Mouse (Mus musculus): ENCODE results near the gene Zfp688. TPM values are rescaled to one million over a fixed set of nuclear protein-coding genes. Genes with fewer than 3 reads are reported as not detected.
"Not testable (repeated sequence)": the region's sequence is repeated elsewhere in the genome, so short reads cannot be mapped to it uniquely, and the experiment has no call there.

The Zfp688 gene
- total RNA-seq, 2 experiments from 2014 or later = 10.6 to 10.7 TPM

DNA sequence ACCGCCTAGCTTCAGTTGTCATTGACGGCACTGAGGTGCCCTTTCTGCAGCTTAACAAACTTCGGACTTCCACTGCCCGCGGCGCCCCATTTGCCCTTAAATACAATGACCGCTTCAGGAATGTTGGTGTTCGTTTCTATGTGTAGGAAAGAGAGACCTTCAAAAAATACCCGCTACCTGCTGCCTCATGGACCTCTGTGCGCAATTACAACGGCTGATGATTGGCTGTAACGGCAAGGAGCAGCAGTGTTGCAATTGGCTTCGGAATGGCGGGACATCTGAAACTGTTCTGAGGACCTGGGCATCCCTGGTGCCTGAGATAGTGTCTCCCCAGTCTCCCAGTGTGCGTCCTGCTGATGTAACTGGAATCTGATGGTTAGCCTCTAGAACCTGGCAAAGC lies 379 bp upstream of the Zfp688 start:
- DNase-seq (ENCODE audit: low spot score in 2 of 2) = peak; percentile 28 to 42

DNA sequence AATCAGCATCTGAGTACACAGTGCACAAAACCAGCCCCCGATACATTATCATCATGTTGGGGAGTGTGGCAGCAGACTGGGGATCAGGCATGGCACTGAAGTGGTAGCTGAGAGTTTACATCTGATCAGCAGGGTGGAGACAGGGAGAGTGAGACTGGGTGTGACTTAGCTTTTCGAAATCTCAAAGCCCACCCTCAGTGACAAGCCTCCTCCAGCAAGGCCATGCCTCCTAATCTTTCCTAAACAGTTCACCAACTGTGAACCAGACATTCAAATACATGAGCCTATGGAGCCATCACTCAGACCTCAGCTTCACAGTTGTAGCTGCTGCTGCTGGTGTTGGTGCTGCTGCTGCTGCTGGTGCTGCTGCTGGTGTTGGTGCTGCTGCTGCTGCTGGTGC lies 10.4 kb downstream of the Zfp688 start:
- DNase-seq (ENCODE audit: low spot score in 2 of 2) = no peak

DNA sequence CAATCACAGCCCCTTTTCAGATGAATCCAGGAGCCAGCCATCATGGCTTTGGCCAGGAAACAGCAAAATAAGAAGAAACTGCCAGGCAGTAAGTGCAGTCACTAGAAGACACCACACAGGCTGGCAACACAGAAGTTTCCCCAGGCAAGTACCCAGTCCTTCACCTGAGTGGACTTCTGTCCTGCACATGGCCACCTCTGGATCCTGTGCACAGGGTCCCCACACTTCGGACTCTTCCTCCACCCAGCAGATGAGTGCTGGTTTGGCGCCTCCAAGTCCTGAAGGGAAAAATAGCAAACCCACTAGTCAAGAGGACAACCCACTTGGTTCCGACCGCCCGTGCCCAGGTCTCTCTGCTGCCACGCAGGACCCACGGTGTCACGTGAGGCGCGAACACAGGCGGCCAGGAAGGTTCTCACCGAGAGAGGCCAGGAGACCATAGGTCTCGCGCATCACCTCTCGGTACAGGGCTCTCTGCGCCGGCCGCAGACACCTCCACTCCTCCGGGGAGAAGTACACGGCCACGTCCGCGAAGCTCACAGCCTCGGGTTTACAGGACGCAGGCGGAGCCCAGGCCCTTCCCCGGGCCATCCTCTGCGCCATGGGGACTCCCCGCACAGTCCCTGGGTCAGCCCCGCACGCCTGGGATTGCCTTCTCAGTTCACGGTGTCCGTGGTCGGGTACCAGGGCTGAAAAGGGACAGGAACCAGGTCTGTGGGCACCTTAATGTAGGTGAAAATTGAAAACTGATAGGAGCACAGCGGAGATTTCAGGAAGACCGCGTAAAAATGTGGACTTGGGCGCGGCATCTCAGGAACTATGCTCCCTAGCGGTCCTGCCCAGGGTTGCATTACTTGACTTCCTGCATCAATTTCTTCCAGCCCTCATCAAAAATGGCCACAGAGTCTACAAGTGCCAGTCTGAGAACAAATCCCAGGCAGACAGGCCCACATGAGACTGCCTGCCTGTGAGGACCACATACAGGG lies 15.6 kb downstream of the Zfp688 start, which contains the start of gene Zfp764:
Gene Zfp764 (minus strand): TSS at position 821 of the 986 bp plus-strand sequence.
- DNase-seq (ENCODE audit: low spot score in 2 of 2) = peak; percentile 82 to 90

DNA sequence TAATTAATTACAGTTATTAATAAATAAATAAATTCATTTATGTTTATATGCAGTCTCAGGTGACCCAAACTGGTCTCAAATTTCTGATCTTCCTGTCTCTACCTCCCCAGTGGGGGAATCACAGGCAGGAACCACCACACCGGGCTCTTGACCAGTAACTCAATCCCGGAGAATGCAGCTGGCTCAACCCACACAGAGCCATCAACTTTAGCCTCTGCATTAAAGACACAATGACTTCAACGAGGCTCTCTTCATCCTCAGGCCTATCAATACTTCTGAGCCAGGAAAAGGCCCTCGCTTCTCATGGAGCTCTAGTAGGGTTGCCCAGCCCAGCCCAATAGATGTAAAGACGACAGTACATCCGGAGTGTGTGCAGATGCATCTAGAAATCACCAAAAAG lies 17.8 kb downstream of the Zfp688 start:
- DNase-seq (ENCODE audit: low spot score in 2 of 2) = not testable (repeated sequence)

DNA sequence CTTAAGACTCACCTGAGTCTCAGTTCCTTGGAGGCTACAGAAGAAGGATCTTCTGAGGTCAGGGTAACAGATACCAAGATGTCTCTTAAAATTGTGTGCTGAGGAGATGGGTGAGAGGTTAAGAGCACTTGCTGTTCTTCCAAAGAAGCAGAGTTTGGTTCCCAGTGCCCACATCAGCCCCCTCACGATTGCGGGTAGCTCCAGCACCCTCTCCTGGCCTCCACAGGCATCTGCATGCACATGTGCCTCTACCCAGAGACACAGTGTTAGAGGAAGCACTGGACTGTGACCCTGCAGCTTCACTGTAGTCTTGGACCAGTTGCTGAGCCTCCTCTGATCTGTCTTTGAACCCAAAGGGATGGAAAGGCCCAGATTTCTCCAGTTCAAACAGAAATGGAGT lies 18.9 kb downstream of the Zfp688 start:
- no peak for DNase-seq (ENCODE audit: low spot score in 2 of 2)

DNA sequence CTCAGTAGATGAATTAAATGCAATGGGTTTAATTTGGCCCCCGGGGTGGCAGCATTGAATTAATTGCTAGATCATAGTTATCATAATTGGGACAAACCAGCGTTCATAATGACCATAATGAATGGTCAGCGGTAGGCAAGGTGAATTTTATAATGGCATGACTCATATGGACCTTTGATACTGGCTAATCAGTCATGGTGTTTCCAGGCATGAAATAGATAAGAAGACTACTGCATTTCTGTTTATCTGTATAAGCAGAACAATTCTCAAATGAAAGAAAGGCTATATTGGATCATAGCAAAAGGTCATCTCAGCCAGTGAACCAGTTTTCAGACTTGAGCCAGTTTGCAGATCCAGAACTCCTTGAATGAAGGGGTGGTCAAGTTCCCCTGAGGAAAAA lies 21.5 kb downstream of the Zfp688 start:
- DNase-seq (ENCODE audit: low spot score in 2 of 2) = no peak

DNA sequence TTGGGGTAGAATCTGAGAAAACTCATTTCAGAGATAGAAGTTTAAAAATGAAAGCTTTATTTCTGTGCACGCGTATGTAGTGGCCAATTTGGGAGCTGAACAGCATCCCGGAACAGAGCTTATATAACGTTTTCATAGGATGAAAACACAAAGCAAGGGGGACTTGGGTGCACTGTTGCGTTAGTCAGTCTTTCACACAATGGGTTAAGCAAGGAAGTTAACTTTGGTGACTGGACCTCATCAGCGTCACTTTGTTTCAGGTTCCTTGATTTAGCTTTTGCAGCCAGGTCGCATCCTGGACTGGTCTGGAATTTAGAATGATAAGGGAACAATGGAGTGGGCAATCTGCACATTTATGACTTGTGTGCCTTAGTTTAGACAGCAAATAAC lies 27.9 kb downstream of the Zfp688 start:
- DNase-seq (ENCODE audit: low spot score in 2 of 2) = no peak

DNA sequence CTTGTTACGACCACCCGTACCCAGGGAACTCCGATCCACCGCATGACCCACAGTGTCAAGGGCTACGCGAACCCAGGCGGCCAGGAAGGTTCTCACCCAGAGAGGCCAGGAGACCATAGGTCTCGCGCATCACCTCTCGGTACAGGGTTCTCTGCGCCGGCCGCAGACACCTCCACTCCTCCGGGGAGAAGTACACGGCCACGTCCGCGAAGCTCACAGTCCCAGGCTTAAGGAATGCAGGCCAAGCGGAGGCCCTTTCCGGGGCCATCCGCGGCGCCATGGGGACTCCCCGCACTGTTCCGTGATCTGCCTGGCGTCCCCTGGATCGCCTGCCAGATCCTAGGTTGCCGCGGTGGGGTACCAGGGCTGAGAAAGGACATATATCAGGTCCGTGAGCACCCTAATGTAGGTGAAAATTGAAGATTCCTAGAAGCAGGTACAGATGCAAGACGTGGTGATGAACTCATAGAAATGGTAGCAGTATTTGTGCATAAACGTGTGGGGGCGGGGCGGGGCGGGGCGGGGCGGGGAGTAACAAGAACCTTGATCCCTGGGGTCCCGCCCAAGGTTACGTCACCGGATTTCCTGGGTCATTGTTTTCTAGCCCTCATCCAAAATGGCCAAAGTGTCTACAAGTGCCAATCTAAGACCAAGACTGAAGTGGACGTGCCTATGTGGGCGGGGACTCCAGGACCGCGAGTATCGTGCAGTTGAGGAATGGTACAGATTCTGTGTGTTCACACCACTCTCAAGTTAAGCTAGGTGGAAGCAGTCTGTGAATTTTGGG lies 28.5 kb downstream of the Zfp688 start, which contains the start of gene E430018J23Rik:
Gene E430018J23Rik (minus strand): TSS at position 473 of the 787 bp plus-strand sequence.
- DNase-seq (ENCODE audit: low spot score in 2 of 2) = peak; percentile 94 to 99

DNA sequence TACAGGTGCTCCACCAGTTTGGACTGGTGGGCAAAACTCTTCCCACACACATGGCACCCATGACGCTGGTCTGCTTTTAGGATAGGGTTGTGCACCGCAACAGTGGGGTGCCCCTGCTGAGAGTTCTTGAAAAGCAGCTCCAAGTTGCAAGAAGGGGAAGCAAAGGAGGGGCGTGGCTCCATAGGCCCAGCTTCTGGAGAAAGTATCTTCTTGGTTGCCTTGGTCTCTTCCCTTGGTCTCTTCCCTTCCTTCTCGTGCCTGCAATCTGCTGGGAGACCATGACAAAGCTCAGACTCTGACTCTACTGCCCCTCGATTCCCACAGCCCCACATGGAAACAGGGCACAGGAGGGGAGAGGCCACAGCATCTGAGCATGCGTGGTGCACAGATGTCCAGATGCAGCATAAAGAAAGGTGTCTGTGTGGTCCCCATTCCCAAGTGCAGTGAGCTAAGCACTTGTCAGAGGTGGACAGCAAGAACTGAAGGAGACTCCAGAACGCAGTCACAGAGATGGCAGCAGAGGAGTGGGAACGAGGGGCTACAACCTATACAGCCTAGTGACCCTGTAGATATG lies 29.5 kb downstream of the Zfp688 start:
- no peak for DNase-seq (ENCODE audit: low spot score in 2 of 2)

DNA sequence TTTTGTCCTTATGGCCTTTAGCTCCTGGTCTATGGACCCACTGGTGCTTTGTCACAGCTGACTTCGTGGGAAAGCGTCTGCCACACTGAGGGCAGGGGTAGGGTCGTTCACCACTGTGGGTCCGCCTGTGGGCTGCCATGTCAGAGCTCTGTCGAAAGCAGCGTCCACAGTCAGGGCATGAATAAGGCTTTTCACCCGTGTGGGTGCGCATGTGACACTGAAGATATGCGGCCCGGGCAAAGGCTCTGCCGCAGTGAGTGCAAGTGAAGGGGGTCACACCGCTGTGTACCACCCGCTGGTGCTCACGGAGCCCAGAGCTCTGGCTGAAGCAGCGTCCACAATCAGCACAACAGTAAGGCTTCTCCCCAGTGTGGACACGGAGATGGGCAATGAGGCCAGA lies 30.3 kb downstream of the Zfp688 start:
- DNase-seq (ENCODE audit: low spot score in 2 of 2) = no peak

DNA sequence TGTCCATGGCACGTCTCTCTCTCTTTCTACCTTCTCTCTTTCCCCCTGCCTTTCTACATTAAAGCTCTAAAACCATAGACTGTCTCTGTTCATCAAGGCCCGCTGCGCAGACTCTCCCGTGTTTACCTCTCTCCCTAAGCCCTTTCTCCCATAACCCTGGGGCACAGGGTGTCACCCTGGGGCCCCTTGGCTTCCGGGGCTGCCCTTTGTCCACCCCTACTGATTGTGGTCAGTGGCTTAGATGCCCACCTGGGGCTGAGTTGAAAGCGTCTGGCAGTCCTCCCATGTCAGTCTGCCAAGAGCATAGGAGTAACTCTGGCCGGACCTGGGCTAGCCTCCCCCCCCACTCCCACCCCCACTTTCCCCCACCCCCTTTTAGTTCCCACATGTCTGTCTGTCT lies 31.6 kb downstream of the Zfp688 start:
- DNase-seq (ENCODE audit: low spot score in 2 of 2) = no peak

DNA sequence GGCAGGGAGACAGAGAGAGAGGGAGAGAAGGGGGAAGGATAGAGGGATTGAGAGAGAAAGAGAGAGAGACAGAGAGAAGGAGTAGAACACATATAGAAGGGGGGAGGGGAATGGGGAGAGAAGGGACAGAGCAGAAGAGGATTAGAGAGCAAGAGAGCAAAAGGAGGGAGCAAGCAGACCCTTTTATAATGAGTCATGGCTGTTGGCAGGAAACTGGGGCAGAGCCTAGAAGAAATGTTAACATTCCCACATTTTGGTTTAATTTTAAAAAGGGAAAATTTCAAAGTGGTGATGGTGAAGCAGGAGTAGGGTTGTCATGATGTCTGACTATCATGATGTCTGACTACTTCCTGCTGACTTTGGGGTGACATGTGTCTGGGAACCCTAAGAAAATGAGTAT lies 33.7 kb downstream of the Zfp688 start:
- DNase-seq (ENCODE audit: low spot score in 2 of 2) = not testable (repeated sequence)

DNA sequence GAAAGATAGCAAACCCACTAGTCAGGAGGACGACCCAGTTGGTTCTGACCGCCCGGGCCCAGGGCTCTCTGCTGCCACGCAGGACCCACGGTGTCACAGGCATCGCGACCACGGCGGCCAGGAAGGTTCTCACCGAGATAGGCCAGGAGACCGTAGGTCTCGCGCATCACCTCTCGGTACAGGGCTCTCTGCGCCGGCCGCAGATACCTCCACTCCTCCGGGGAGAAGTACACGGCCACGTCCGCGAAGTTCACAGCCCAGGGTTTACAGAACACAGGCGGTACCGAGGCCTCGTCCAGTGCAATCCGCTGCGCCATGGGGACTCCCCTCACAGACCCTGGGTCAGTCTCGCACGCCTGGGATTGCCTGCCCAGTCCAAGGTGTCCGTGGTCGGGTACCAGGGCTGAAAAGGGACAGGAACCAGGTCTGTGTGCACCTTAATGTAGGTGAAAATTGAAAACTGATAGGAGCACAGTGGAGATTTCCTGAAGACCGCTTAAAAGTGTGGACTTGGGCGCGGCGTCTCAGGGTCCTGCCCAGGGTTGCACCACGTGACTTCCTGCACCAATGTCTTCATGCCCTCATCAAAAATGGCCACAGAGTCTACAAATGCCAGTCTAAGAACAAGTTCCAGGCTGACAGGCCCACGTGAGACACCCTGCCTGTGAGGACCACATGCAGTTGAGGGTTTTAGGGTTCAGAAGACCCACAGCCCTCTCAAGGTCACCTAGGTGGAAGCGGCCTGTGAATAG lies 35.1 kb downstream of the Zfp688 start, which contains the start of gene 9130019O22Rik:
Gene 9130019O22Rik (minus strand): TSS at position 526 of the 752 bp plus-strand sequence.
- DNase-seq (ENCODE audit: low spot score in 2 of 2) = peak; percentile 83 to 94

DNA sequence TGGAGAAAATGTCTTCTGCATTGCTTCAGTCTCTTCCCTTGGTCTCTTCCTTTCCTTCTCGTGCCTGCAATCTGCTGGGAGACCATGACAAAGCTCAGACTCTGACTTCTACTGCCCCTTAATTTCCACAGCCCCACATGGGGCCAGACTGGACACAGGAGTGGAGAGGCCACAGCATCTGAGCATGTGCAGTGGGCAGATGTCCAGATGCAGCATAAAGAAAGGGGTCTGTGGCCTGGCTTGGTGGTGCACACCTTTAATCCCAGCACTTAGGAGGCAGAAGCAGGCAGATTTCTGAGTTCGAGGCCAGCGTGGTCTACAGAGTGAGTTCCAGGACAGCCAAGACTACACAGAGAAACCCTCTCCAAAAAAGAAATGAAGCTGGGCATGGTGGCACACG lies 36.3 kb downstream of the Zfp688 start:
- not testable (repeated sequence) for DNase-seq (ENCODE audit: low spot score in 2 of 2)

DNA sequence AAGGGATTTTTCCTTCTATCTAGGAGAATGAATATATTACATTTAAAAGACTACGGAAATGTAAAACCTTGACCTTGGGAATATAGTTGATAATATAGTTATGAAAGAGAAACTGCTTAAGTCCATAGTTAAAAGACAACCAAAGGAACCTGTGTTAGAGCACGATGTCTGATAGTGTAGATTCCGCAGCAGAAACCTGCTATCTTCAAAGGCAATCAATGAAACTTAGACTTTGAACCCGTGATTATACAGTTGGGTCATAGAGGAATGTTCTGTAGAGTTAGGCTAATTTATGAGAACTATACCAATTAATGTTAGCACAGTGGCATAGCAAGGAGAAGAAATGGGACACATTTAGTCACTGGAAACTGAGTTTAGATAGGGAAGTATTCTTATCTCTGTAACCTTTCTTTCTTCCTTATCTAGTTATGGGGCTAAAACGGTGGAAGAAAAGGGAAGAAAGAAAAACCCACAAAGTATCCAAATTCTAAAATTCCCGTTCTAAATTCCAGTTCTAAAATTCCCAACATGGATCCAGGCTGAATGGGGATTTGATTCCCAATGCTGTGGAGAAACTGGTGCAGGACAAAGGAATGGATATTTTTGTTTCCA lies 43.5 kb downstream of the Zfp688 start:
- DNase-seq (ENCODE audit: low spot score in 2 of 2) = no peak

DNA sequence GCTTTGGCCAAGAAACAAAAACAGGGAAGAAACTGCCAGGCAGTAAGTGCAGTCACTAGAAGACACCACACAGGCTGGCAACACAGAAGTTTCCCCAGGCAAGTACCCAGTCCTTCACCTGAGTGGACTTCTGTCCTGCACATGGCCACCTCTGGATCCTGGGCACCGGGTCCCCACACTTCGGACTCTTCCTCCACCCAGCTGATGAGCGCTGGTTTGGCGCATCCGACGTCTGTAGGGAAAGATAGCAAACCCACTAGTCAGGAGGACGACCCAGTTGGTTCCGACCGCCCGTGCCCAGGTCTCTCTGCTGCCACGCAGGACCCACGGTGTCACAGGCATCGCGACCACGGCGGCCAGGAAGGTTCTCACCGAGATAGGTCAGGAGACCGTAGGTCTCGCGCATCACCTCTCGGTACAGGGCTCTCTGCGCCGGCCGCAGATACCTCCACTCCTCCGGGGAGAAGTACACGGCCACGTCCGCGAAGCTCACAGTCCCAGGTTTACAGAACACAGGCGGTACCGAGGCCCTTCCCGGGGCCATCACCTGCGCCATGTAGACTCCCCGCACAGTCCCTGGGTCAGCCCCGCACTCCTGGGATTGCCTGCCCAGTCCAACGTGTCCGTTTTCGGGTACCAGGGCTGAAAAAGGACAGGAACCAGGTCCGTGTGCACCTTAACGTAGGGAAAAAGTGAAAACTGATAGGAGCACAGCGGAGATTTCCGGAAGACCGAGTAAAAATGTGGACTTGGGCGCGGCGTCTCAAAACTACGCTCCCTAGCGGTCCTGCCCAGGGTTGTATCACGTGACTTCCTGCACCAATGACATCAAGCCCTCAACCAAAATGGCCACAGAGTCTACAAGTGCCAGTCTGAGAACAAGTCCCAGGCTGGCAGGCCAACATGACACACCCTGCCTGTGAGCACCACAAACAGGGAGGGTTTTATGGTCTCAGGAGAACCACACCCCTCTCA lies 46.3 kb downstream of the Zfp688 start, which contains the start of gene Zfp747:
Gene Zfp747 (minus strand): TSS at position 780 of the 975 bp plus-strand sequence.
- DNase-seq (ENCODE audit: low spot score in 2 of 2) = peak; percentile 91 to 94

DNA sequence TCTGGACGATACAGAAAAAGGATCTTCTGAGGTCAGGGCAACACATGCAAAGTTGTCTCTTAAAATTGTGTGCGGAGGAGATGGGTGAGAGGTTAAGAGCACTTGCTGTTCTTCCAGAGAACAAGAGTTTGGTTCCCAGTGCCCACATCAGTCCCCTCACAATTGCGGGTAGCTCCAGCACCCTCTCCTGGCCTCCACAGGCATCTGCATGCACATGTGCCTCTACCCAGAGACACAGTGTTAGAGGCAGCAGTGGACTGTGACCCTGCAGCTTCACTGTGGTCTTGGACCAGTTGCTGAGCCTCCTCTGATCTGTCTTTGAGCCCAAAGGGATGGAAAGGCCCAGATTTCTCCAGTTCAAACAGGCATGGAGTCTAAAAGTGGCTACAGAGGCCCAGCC lies 50.0 kb downstream of the Zfp688 start:
- DNase-seq (ENCODE audit: low spot score in 2 of 2) = not testable (repeated sequence)

DNA sequence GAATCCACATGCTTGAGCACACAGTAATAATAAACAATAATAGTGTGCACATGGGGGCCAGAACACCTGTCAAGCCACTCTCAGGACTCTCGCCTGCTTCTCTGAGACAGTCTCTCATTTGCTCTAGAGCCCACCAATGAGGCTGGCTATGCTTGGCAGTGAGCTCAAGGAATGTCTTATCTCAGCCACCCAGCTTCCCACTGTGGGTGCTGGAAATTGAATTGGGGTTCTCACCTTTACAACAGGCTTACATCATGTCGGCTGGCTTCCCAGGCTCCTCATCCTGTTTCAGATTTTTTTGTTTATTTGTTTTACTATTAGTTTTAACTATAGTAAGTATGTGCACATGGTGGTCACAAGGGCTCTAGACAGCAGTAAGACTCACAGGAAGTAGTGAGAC lies 50.7 kb downstream of the Zfp688 start:
- DNase-seq (ENCODE audit: low spot score in 2 of 2) = no peak

Measured in layer of hippocampus, postnatal 14 days (tissue).